Mouse (Mus musculus) thymus, postnatal 14 days (tissue): ENCODE data around the gene Kdm5a.

Experiments used
- DNase-seq: peaks from one replicate; pipeline ENCODE4 v3.0.0; 2021

Kdm5a gene

GRCm38 (mm10) chr6:120442171-120442749 is 78.3 kb downstream of the Kdm5a start:
- no peak for DNase-seq

- DNase-seq = no peak
Observed at GRCm38 (mm10) chr6:120443363-120444355, 79.7 kb downstream of the Kdm5a start.

GRCm38 (mm10) chr6:120450208-120450607 is 86.3 kb downstream of the Kdm5a start:
- no peak for DNase-seq

- no peak for DNase-seq
Observed at GRCm38 (mm10) chr6:120452384-120453102, 88.6 kb downstream of the Kdm5a start.

GRCm38 (mm10) chr6:120453103-120453445 is 89.2 kb downstream of the Kdm5a start:
- DNase-seq = no peak

- no peak for DNase-seq
Observed at GRCm38 (mm10) chr6:120453556-120453955, 89.6 kb downstream of the Kdm5a start.

- DNase-seq = no peak
Observed at GRCm38 (mm10) chr6:120454627-120455077, 90.7 kb downstream of the Kdm5a start.

GRCm38 (mm10) chr6:120457074-120457473 is 93.2 kb downstream of the Kdm5a start:
- DNase-seq = no peak

GRCm38 (mm10) chr6:120457751-120458150 is 93.8 kb downstream of the Kdm5a start:
- no peak for DNase-seq

GRCm38 (mm10) chr6:120461217-120461616 is 97.3 kb downstream of the Kdm5a start:
- DNase-seq = no peak

- DNase-seq = no peak
Observed at GRCm38 (mm10) chr6:120462251-120462650, 98.3 kb downstream of the Kdm5a start.

- DNase-seq = peak; percentile 95
Observed at GRCm38 (mm10) chr6:120463086-120463871, 99.4 kb downstream of the Kdm5a start, which contains the start of gene Il17ra. Il17ra (plus strand) TSS chr6:120463247.

GRCm38 (mm10) chr6:120463884-120464283 is 100.0 kb downstream of the Kdm5a start:
- peak; percentile 80 for DNase-seq

- no peak for DNase-seq
Observed at GRCm38 (mm10) chr6:120464406-120464939, 100.5 kb downstream of the Kdm5a start.

- DNase-seq = no peak
Observed at GRCm38 (mm10) chr6:120465393-120465792, 101.5 kb downstream of the Kdm5a start.

GRCm38 (mm10) chr6:120466609-120467329 is 102.8 kb downstream of the Kdm5a start:
- DNase-seq = peak; percentile 82

GRCm38 (mm10) chr6:120468259-120468658 is 104.3 kb downstream of the Kdm5a start:
- peak; percentile 56 for DNase-seq

GRCm38 (mm10) chr6:120469268-120469667 is 105.3 kb downstream of the Kdm5a start:
- DNase-seq = no peak

GRCm38 (mm10) chr6:120469770-120470169 is 105.8 kb downstream of the Kdm5a start:
- DNase-seq = no peak

- DNase-seq = no peak
Observed at GRCm38 (mm10) chr6:120470666-120471065, 106.7 kb downstream of the Kdm5a start.

- DNase-seq = no peak
Observed at GRCm38 (mm10) chr6:120471991-120472441, 108.1 kb downstream of the Kdm5a start.
